Mouse (Mus musculus) layer of hippocampus, adult 2 months (tissue): ENCODE measurements around the gene Gmds. TPM values are rescaled to one million over a fixed set of nuclear protein-coding genes. Genes with fewer than 3 reads are reported as not detected.
A peak's percentile ranks its signal among the peaks of the same experiment; 100 is the strongest.

Experiments used
- DNase-seq, 2 experiments: peaks; one replicate each; pipeline ENCODE4 v3.0.0; 2022; ENCODE audit warnings: low spot score in 2 of 2
- H3K27ac ChIP-seq: fragments of 200-600 bp; 2 replicates; pipeline ENCODE4 v1.8.1; 2022
- H3K4me3 ChIP-seq: fragments of 200-600 bp; 2 replicates; pipeline ENCODE4 v1.8.1; 2022; ENCODE audit warnings: mild to moderate bottlenecking
- CTCF ChIP-seq: fragments of 200-600 bp; conservative IDR thresholded peaks from 2 replicates; pipeline ENCODE4 v1.8.1; 2022; ENCODE audit warnings: antibody characterized with exemption, mild to moderate bottlenecking, moderate library complexity
- total RNA-seq, 2 experiments: library from RNA; stranded (reverse); gene quantifications; 2 replicates each; pipeline ENCODE4 v1.2.3; 2021

Gene Gmds
- total RNA-seq, 2 experiments from 2014 or later, result 13.2 to 13.9 TPM

- no peak for DNase-seq
- no peak for TF ChIP-seq CTCF
- H3K4me3 ChIP-seq, result no peak overlapping the region
Observed at GRCm38 (mm10) chr13:32088303-32088977, 250.1 kb downstream of the Gmds start.

DNA sequence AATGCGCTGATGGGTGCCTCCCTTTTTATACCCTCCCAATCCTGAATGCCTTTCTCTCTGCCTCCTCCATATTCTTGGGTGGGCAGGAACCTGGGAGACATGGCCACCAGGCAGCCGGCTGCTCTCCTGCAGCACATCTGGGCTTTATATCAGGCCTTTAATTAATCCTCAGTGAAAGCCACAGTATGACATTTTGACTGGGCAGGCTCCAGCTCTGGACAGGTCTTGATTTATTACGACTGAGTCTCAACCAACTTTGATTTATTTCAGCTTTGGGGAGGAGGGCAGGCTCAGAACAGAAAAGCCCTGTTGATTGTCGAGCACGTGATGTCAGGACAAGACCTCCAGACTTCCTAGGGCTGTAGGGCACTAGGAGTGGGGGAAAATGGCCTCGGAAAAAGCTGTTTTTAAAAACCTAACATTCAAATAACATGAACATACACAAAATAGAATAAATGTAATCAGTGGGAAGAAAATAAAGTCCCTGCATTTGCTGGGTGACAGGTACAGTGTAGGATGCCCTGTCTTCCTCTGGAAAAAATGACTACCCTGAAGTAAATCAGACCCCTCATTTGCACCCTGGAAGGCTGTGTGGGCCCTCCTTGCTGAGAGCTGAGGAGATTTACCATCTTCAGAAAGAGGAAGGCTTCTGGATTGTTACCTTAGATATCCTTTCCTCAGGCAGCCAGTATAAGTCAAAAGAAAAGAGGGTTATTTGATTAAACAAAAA lies 257.9 kb downstream of the Gmds start:
- no peak for DNase-seq
- no peak for TF ChIP-seq CTCF
- Histone ChIP-seq H3K27ac (no peak overlapping the region), H3K4me3 (no peak overlapping the region)

More at GRCm38 (mm10) chr13:32088303-32088977, 250.1 kb downstream of the Gmds start:
- no peak overlapping the region for H3K27ac ChIP-seq

- DNase-seq, result no peak
- Histone ChIP-seq H3K4me3 (no peak overlapping the region), H3K27ac (no peak overlapping the region)
- TF ChIP-seq CTCF, result no peak
Observed at GRCm38 (mm10) chr13:32073630-32074029, 264.9 kb downstream of the Gmds start.

DNA sequence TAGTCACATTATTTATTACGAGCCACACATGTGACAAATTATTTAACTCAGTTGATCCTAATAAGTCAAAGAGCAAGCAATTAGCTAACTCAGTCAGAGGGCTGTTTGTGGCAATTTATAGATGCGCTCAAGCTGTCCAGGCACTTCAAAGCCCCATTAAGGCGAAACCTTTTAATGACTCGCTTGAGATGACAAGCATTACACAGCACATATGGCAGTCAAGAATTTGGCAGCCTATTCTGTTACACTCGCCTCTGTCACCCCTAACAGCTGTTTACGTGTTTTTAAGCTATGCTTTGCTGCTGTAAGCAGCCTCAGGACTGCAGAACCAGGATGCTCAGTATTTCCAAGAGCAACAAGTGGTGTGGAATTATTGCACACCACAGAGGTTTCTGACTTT lies 283.2 kb downstream of the Gmds start:
- no peak for TF ChIP-seq CTCF
- Histone ChIP-seq H3K27ac (no peak overlapping the region), H3K4me3 (no peak overlapping the region)
- no peak for DNase-seq

GRCm38 (mm10) chr13:32053587-32053986 lies 285.0 kb downstream of the Gmds start:
- DNase-seq, result no peak
- TF ChIP-seq CTCF, result no peak
- H3K27ac ChIP-seq, result no peak overlapping the region
- no peak overlapping the region for H3K4me3 ChIP-seq

- no peak for DNase-seq
- no peak overlapping the region for H3K27ac ChIP-seq
- no peak for TF ChIP-seq CTCF
- H3K4me3 ChIP-seq, result no peak overlapping the region
Observed at GRCm38 (mm10) chr13:32047980-32048959, 290.3 kb downstream of the Gmds start.

GRCm38 (mm10) chr13:32046961-32047360 lies 291.6 kb downstream of the Gmds start:
- H3K4me3 ChIP-seq, result no peak overlapping the region
- TF ChIP-seq CTCF, result no peak
- DNase-seq, result no peak
- no peak overlapping the region for H3K27ac ChIP-seq

GRCm38 (mm10) chr13:32042748-32043147 lies 295.8 kb downstream of the Gmds start:
- Histone ChIP-seq H3K27ac (no peak overlapping the region), H3K4me3 (no peak overlapping the region)
- no peak for TF ChIP-seq CTCF
- peak in 1 of 2 experiments; percentile 8 for DNase-seq

DNA sequence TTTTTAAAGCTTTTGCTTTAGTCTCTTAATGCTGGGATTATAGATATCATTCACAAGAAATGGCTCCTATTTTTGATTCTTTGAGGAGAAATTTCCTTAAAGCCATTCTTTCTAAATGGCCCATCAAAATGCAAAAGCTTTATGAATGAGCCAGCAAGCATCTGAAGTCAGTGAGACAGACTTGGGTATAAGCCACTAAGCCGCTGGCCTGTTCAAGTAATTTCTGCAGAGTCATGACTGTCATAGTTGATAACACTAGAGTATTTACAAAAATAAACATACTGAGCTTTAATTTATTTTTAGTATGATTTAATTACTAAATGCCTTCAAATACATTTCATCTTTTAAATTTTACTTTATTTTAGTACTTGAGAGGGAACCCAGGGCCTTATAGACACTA lies 297.7 kb downstream of the Gmds start:
- no peak for DNase-seq
- Histone ChIP-seq H3K27ac (no peak overlapping the region), H3K4me3 (no peak overlapping the region)
- TF ChIP-seq CTCF, result no peak

DNA sequence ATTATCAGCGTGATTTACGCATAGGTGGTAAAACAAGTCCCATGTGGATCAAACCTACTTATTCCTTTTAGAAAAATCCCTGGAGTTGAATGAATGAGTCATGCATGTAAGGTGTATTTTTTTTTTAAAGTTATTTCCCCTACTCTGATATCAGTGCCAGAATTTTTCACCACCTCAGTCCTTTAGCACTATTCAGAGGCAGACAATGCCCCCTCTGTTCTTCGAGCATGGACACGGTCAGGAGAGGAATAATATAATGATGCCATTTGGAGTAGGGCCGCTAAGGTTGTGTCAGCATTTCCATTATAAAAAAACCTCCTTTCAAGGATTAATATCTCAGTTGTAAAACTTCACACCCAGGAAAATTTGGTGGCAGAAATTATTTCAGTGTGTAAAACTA lies 301.6 kb downstream of the Gmds start:
- no peak overlapping the region for H3K27ac ChIP-seq
- TF ChIP-seq CTCF, result no peak
- DNase-seq, result no peak
- H3K4me3 ChIP-seq, result no peak overlapping the region

- no peak for DNase-seq
- no peak overlapping the region for H3K27ac ChIP-seq
- TF ChIP-seq CTCF, result no peak
- H3K4me3 ChIP-seq, result no peak overlapping the region
Observed at GRCm38 (mm10) chr13:32034799-32035448, 303.6 kb downstream of the Gmds start.

DNA sequence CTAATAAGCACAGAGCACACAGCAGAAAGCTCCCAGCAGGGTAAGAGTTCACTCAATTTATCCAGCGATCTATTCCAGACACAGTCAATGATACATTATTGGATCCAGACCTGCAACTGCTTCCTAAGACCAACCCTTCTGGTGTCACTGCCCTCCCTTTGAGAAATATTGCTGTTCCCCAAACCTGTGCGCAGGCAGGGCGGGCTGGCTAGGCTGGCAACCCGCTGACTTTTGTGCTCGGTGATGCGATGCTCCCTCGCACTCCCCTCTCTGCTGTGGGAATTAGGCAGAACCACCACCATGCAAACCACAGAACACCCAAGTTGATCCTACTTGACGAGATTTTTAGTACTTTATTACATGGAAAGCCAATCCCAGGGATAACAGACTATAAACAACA lies 304.4 kb downstream of the Gmds start:
- no peak for DNase-seq
- no peak for TF ChIP-seq CTCF
- no peak overlapping the region for H3K27ac ChIP-seq
- no peak overlapping the region for H3K4me3 ChIP-seq
